Mouse (Mus musculus): ENCODE measurements at regions not wholly inside any gene's neighbourhood (a gene's known extent, or its start where the extent isn't known, plus 50 kb on each side); places are given as distances from the start of the nearest gene placed in this dataset.
A peak's percentile ranks its signal among the peaks of the same experiment; 100 is the strongest.

- TF ChIP-seq CTCF (IDR thresholded peaks at IDR 0.05) = no peak
- 70% methylated on average over 3 of the region's 3 CpGs for WGBS
These were observed 109.0 kb upstream of the Zfp618 start for GRCm38 (mm10) chr4:62856406-62856805.

GRCm38 (mm10) chr4:62862756-62863155 is 102.6 kb upstream of the Zfp618 start:
- H3K36me3 ChIP-seq (ENCODE audit: insufficient read depth, low read length) = no peaks in the 10 kb centered on the region
- H3K4me2 ChIP-seq (ENCODE audit: low read depth, low read length, poor library complexity, severe bottlenecking) = no peak overlapping the region
- no peaks in the 10 kb centered on the region for H3K27me3 ChIP-seq (ENCODE audit: insufficient read depth, low read length)
- no peaks in the 10 kb centered on the region for H3K9me3 ChIP-seq (ENCODE audit: low read length)
- no peak overlapping the region for H3K27ac ChIP-seq (ENCODE audit: low read depth, low read length)
- no peak for ATAC-seq (ENCODE audit: low FRiP score)
- no peak overlapping the region for H3K9ac ChIP-seq (replicated peaks; ENCODE audit: low read length, poor library complexity, severe bottlenecking)
- WGBS = 91% methylated on average over 3 of the region's 3 CpGs
- no peak for TF ChIP-seq CTCF (IDR thresholded peaks at IDR 0.05)
- no peak for DNase-seq (ENCODE audit: low spot score)
- no peak overlapping the region for H3K4me3 ChIP-seq (ENCODE audit: low read depth, low read length)
- no peaks in the 10 kb centered on the region for H3K4me1 ChIP-seq (ENCODE audit: insufficient read depth, low read length)

More at GRCm38 (mm10) chr4:62856406-62856805, 109.0 kb upstream of the Zfp618 start:
- Histone ChIP-seq H3K27ac (ENCODE audit: low read depth, low read length) (no peak overlapping the region), H3K9me3 (ENCODE audit: low read length) (no peaks in the 10 kb centered on the region), H3K27me3 (ENCODE audit: insufficient read depth, low read length) (no peaks in the 10 kb centered on the region), H3K4me3 (ENCODE audit: low read depth, low read length) (no peak overlapping the region), H3K9ac (replicated peaks; ENCODE audit: low read length, poor library complexity, severe bottlenecking) (no peak overlapping the region), H3K4me1 (ENCODE audit: insufficient read depth, low read length) (no peaks in the 10 kb centered on the region), H3K36me3 (ENCODE audit: insufficient read depth, low read length) (no peaks in the 10 kb centered on the region), H3K4me2 (ENCODE audit: low read depth, low read length, poor library complexity, severe bottlenecking) (no peak overlapping the region)
- no peak for ATAC-seq (ENCODE audit: low FRiP score)
- no peak for DNase-seq (ENCODE audit: low spot score)

- no peaks in the 10 kb centered on the region for H3K36me3 ChIP-seq (ENCODE audit: insufficient read depth, low read length)
- no peak overlapping the region for H3K4me3 ChIP-seq (ENCODE audit: low read depth, low read length)
- H3K27ac ChIP-seq (ENCODE audit: low read depth, low read length) = no peak overlapping the region
- no peaks in the 10 kb centered on the region for H3K9me3 ChIP-seq (ENCODE audit: low read length)
- H3K4me1 ChIP-seq (ENCODE audit: insufficient read depth, low read length) = no peaks in the 10 kb centered on the region
- TF ChIP-seq CTCF (IDR thresholded peaks at IDR 0.05) = no peak
- ATAC-seq (ENCODE audit: low FRiP score) = peak; percentile 54
- H3K9ac ChIP-seq (replicated peaks; ENCODE audit: low read length, poor library complexity, severe bottlenecking) = no peak overlapping the region
- no peak overlapping the region for H3K4me2 ChIP-seq (ENCODE audit: low read depth, low read length, poor library complexity, severe bottlenecking)
- peak; percentile 37 for DNase-seq (ENCODE audit: low spot score)
- no peaks in the 10 kb centered on the region for H3K27me3 ChIP-seq (ENCODE audit: insufficient read depth, low read length)
- 48% methylated on average over 14 of the region's 14 CpGs for WGBS
These were observed 94.9 kb upstream of the Zfp618 start for GRCm38 (mm10) chr4:62870391-62870983.

- DNase-seq (ENCODE audit: low spot score) (no peak), ATAC-seq (ENCODE audit: low FRiP score) (no peak)
- no peak for TF ChIP-seq CTCF (IDR thresholded peaks at IDR 0.05)
- H3K9me3 ChIP-seq (ENCODE audit: low read length) = no peaks in the 10 kb centered on the region
- H3K4me3 ChIP-seq (ENCODE audit: low read depth, low read length) = no peak overlapping the region
- no peaks in the 10 kb centered on the region for H3K4me1 ChIP-seq (ENCODE audit: insufficient read depth, low read length)
- 75% methylated on average over 10 of the region's 10 CpGs for WGBS
- H3K27ac ChIP-seq (ENCODE audit: low read depth, low read length) = no peak overlapping the region
- no peaks in the 10 kb centered on the region for H3K36me3 ChIP-seq (ENCODE audit: insufficient read depth, low read length)
- no peaks in the 10 kb centered on the region for H3K27me3 ChIP-seq (ENCODE audit: insufficient read depth, low read length)
- no peak overlapping the region for H3K4me2 ChIP-seq (ENCODE audit: low read depth, low read length, poor library complexity, severe bottlenecking)
- no peak overlapping the region for H3K9ac ChIP-seq (replicated peaks; ENCODE audit: low read length, poor library complexity, severe bottlenecking)
These were observed 92.8 kb upstream of the Zfp618 start for GRCm38 (mm10) chr4:62872562-62872961.

- Histone ChIP-seq H3K27me3 (ENCODE audit: insufficient read depth, low read length) (no peaks in the 10 kb centered on the region), H3K4me1 (ENCODE audit: insufficient read depth, low read length) (no peaks in the 10 kb centered on the region), H3K4me2 (ENCODE audit: low read depth, low read length, poor library complexity, severe bottlenecking) (no peak overlapping the region), H3K27ac (ENCODE audit: low read depth, low read length) (no peak overlapping the region), H3K9ac (replicated peaks; ENCODE audit: low read length, poor library complexity, severe bottlenecking) (no peak overlapping the region), H3K4me3 (ENCODE audit: low read depth, low read length) (no peak overlapping the region), H3K36me3 (ENCODE audit: insufficient read depth, low read length) (no peaks in the 10 kb centered on the region), H3K9me3 (ENCODE audit: low read length) (no peaks in the 10 kb centered on the region)
- WGBS = 82% methylated on average over 12 of the region's 12 CpGs
- TF ChIP-seq CTCF (IDR thresholded peaks at IDR 0.05) = no peak
- DNase-seq (ENCODE audit: low spot score) (no peak), ATAC-seq (ENCODE audit: low FRiP score) (no peak)
These were observed 91.4 kb upstream of the Zfp618 start for GRCm38 (mm10) chr4:62873986-62874385.

GRCm38 (mm10) chr4:62878063-62878462 is 87.3 kb upstream of the Zfp618 start:
- H3K4me3 ChIP-seq (ENCODE audit: low read depth, low read length) = no peak overlapping the region
- ATAC-seq (ENCODE audit: low FRiP score) (no peak), DNase-seq (ENCODE audit: low spot score) (no peak)
- H3K4me1 ChIP-seq (ENCODE audit: insufficient read depth, low read length) = no peaks in the 10 kb centered on the region
- no peaks in the 10 kb centered on the region for H3K36me3 ChIP-seq (ENCODE audit: insufficient read depth, low read length)
- H3K27me3 ChIP-seq (ENCODE audit: insufficient read depth, low read length) = no peaks in the 10 kb centered on the region
- H3K27ac ChIP-seq (ENCODE audit: low read depth, low read length) = no peak overlapping the region
- H3K9ac ChIP-seq (replicated peaks; ENCODE audit: low read length, poor library complexity, severe bottlenecking) = no peak overlapping the region
- 81% methylated on average over 7 of the region's 7 CpGs for WGBS
- no peak for TF ChIP-seq CTCF (IDR thresholded peaks at IDR 0.05)
- H3K4me2 ChIP-seq (ENCODE audit: low read depth, low read length, poor library complexity, severe bottlenecking) = no peak overlapping the region
- H3K9me3 ChIP-seq (ENCODE audit: low read length) = no peaks in the 10 kb centered on the region

Measured in midbrain, postnatal 0 days (tissue).